Mouse (Mus musculus) heart, adult 2 months (tissue): Measurements from ENCODE around the gene Gde1. TPM values are rescaled to one million over a fixed set of nuclear protein-coding genes. Genes with fewer than 3 reads are reported as not detected.
A peak's percentile ranks its signal among the peaks of the same experiment; 100 is the strongest.

Experiments
- DNase-seq, 2 experiments: peaks; one replicate each; pipeline ENCODE4 v3.0.0; 2021
- H3K27ac ChIP-seq: fragments of 200-600 bp; 2 replicates; pipeline ENCODE4 v1.8.1; 2022
- H3K27me3 ChIP-seq: fragments of 200-500 bp; 2 replicates; pipeline ENCODE4 v1.6.1; 2012; ENCODE audit warnings: mild to moderate bottlenecking, low read length, inconsistent platforms, mixed read lengths; ENCODE audit not compliant: control insufficient read depth, insufficient read depth
- H3K36me3 ChIP-seq: fragments of 200-500 bp; 2 replicates; pipeline ENCODE4 v1.6.1; 2012; ENCODE audit warnings: low read length, inconsistent platforms; ENCODE audit not compliant: control insufficient read depth, insufficient read depth
- H3K4me1 ChIP-seq: fragments of 200-500 bp; 2 replicates; pipeline ENCODE4 v1.6.1; 2011; ENCODE audit warnings: low read length; ENCODE audit not compliant: control insufficient read depth, insufficient read depth
- H3K4me3 ChIP-seq: fragments of 200-600 bp; 2 replicates; pipeline ENCODE4 v1.8.1; 2022
- H3K79me2 ChIP-seq: fragments of 200-500 bp; replicated peaks from 2 replicates; pipeline ENCODE4 v1.6.1; 2012; ENCODE audit warnings: mild to moderate bottlenecking, inconsistent platforms, low read length, moderate library complexity, mixed read lengths; ENCODE audit not compliant: control insufficient read depth, insufficient read depth
- H3K9ac ChIP-seq: fragments of 200-500 bp; 2 replicates; pipeline ENCODE4 v1.6.1; 2012; ENCODE audit warnings: low read depth, mild to moderate bottlenecking, control low read depth, inconsistent platforms, low read length, mixed read lengths
- CTCF ChIP-seq: fragments of 200-600 bp; IDR thresholded peaks from 2 replicates; pipeline ENCODE4 v1.8.1; 2022; ENCODE audit warnings: antibody characterized with exemption, mild to moderate bottlenecking, moderate library complexity
- EP300 ChIP-seq: fragments of 200-500 bp; IDR thresholded peaks from 2 replicates; pipeline ENCODE4 v1.6.1; 2011; ENCODE audit warnings: low read depth, low read length, control low read depth; ENCODE audit not compliant: insufficient read depth
- POLR2A ChIP-seq: fragments of 200-500 bp; IDR thresholded peaks from 2 replicates; pipeline ENCODE4 v1.6.1; 2011; ENCODE audit warnings: mild to moderate bottlenecking, low read depth, low read length, control low read depth; ENCODE audit not compliant: insufficient read depth
- WGBS: fragments of 180-500 bp; shearing (Covaris S2); methylation state at CpG from one replicate; pipeline ENCODE4 v1.1.7; 2018; 5-methylcytosine and 5-hydroxymethylcytosine counted together
- intact Hi-C: fragments of 180-260 bp; cut with DNase I; formaldehyde crosslinking; loops from one replicate; pipeline ENCODE4 v1.15.1; 2025
- polyA plus RNA-seq: library from polyadenylated mRNA; depleted of rRNA; stranded (reverse); fragments of >200 nt; gene quantifications from 2 replicates; pipeline ENCODE4 v1.2.3, GENCODE M21; 2012
- total RNA-seq, 2 experiments: library from RNA; stranded (reverse); gene quantifications; 2 replicates each; pipeline ENCODE4 v1.2.3; 2021

The Gde1 gene
- total and polyA plus RNA-seq, 3 experiments: 30.2 to 54.9 (median 34.5) TPM

GRCm38 (mm10) chr7:118742278-118742677 lies 36.7 kb upstream of the Gde1 start:
- no peak overlapping the region for H3K4me3 ChIP-seq
- WGBS: 64% methylated on average over 6 of the region's 6 CpGs
- no peak for TF ChIP-seq CTCF
- no peak for TF ChIP-seq POLR2A
- TF ChIP-seq EP300: no peak
- intact Hi-C loops: no loop called here
- H3K9ac ChIP-seq: no peak overlapping the region
- H3K27ac ChIP-seq: no peak overlapping the region
- H3K79me2 ChIP-seq: no peaks in the 10 kb centered on the region
- no peaks in the 10 kb centered on the region for H3K27me3 ChIP-seq
- H3K4me1 ChIP-seq: peaks cover 6% of the 10 kb centered on the region
- no peaks in the 10 kb centered on the region for H3K36me3 ChIP-seq
- DNase-seq: no peak

DNA sequence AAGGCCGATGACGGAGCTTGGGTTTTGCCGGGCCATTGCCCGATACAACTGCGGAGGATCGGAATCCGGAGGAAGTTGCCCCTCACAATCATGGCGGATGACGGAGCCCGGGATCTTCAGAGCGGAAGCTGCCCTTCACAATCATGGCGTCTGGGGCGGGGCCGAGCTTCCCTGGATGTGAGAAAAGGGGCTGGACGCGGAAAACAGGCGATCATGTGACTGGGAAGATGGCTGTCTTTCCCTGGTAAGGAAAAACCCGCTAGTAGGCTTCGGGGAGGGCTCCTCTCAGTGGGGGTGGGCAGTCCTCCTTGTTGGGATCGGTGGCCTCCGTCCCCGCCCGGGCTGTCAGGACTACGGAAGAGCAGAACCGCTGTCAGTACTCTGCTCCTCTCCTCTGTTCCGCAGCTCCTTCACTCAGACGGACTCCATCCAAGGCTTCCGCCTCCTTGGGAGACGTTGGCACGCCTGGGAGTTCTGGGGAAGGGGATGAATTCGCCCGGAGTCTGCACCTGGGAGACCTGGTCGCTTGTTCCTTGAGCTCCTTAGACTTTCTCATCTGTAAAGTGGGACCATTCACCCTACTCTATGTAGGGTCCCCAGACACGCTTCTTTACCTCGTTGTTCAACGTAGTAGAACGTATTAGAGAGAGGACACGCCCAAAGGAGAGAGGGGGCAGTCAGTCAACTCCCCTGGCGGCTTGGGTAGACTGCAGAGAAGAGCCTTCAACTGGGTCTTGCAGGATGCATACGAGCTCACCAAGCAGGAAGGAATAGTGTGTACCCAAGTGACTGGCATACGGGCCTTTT lies 35.2 kb upstream of the Gde1 start:
- Histone ChIP-seq H3K4me1 (peaks cover 6% of the 10 kb centered on the region), H3K36me3 (no peaks in the 10 kb centered on the region), H3K9ac (peak overlapping the region; percentile 68), H3K79me2 (no peaks in the 10 kb centered on the region), H3K27ac (peak overlapping the region; percentile 84), H3K4me3 (peak overlapping the region; percentile 68), H3K27me3 (no peaks in the 10 kb centered on the region)
- intact Hi-C loops: loop anchor here (1.0 to 2.0 kb wide), 2 partner anchors 28 to 256 kb away; partner anchors contain the start of gene Ccp110
- DNase-seq: peak; percentile 95 to 96
- 2% methylated on average over 41 of the region's 41 CpGs for WGBS
- no peak for TF ChIP-seq EP300
- no peak for TF ChIP-seq CTCF
- peak; percentile 82 for TF ChIP-seq POLR2A

GRCm38 (mm10) chr7:118739975-118740531 lies 34.5 kb upstream of the Gde1 start, which contains the start of gene Vps35l:
Gene Vps35l, plus strand, starts transcription at chr7:118740226.
- WGBS: 3% methylated on average over 16 of the region's 16 CpGs
- Histone ChIP-seq H3K27ac (peak within 1 kb of the TSS; percentile 84), H3K79me2 (no peaks in the 10 kb centered on the region)

DNA sequence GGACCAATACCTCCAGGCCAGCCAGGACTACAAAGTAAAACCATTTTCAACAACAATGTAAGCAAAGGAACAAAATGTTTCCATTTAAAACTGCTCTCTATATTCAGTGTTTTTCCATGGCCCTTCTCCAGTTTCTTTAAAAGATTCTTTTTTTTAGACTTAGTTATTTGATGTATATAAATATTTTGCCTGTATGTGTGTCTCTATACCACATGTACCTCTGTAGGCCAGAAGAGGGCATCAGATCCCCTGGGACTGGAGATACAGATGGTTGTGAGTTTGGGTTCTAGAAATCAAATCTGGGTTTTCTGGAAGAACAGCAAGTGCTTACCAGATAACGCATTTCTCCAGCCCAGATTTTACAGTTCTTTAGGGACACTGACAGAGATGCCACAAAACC lies 33.2 kb upstream of the Gde1 start:
- Histone ChIP-seq H3K36me3 (no peaks in the 10 kb centered on the region), H3K4me3 (no peak overlapping the region), H3K27ac (no peak overlapping the region), H3K9ac (no peak overlapping the region), H3K4me1 (peaks cover 6% of the 10 kb centered on the region), H3K79me2 (no peaks in the 10 kb centered on the region), H3K27me3 (no peaks in the 10 kb centered on the region)
- 83% methylated on average over 1 of the region's 1 CpGs for WGBS
- DNase-seq: no peak
- TF ChIP-seq CTCF (no peak), POLR2A (no peak), EP300 (no peak)
- intact Hi-C loops: no loop called here

More at GRCm38 (mm10) chr7:118739975-118740531, 34.5 kb upstream of the Gde1 start, which contains the start of gene Vps35l:
- H3K36me3 ChIP-seq: no peaks in the 10 kb centered on the region
- peak; percentile 77 to 81 for DNase-seq
- peaks cover 6% of the 10 kb centered on the region for H3K4me1 ChIP-seq
- no peak for TF ChIP-seq POLR2A
- TF ChIP-seq EP300: 0 out of 2 replicates have a peak, but pooled peaks have one; percentile 22
- TF ChIP-seq CTCF: peak; percentile 73
- intact Hi-C loops: loop anchor here (1.0 to 2.0 kb wide), 2 partner anchors 27 to 256 kb away; partner anchors contain the start of gene Ccp110
- H3K27me3 ChIP-seq: no peaks in the 10 kb centered on the region
- H3K9ac ChIP-seq: peak within 1 kb of the TSS; percentile 68
- peak within 1 kb of the TSS; percentile 68 for H3K4me3 ChIP-seq

DNA sequence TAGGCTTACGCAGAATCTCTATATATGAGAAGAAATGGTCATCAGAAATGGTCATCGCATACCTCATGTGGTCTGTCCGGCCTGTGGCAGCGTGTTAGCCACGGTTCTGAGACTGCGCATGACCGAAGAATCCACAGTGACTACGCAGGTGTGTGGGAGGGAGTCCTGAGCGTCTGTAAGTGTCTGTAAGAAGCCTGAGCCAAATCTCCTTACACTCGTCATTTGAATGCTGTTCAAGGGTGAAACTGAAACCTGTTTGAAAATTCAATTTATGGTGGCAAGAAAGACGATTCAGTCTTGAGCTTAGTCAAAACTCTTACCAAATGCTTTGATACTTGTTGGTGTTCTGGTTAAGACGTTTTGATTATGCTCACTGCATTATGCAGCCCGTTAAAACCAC lies 27.6 kb upstream of the Gde1 start:
- H3K27me3 ChIP-seq: no peaks in the 10 kb centered on the region
- intact Hi-C loops: no loop called here
- 95% methylated on average over 13 of the region's 13 CpGs for WGBS
- H3K27ac ChIP-seq: no peak overlapping the region
- no peak overlapping the region for H3K9ac ChIP-seq
- TF ChIP-seq CTCF (no peak), POLR2A (no peak), EP300 (no peak)
- no peaks in the 10 kb centered on the region for H3K36me3 ChIP-seq
- no peak overlapping the region for H3K4me3 ChIP-seq
- no peak for DNase-seq
- H3K79me2 ChIP-seq: no peaks in the 10 kb centered on the region
- no peaks in the 10 kb centered on the region for H3K4me1 ChIP-seq

- TF ChIP-seq EP300 (no peak), POLR2A (no peak), CTCF (no peak)
- Histone ChIP-seq H3K79me2 (no peaks in the 10 kb centered on the region), H3K27ac (no peak overlapping the region), H3K4me1 (no peaks in the 10 kb centered on the region), H3K36me3 (no peaks in the 10 kb centered on the region), H3K27me3 (no peaks in the 10 kb centered on the region), H3K4me3 (no peak overlapping the region), H3K9ac (no peak overlapping the region)
- 76% methylated on average over 3 of the region's 3 CpGs for WGBS
- intact Hi-C loops: no loop called here
- no peak for DNase-seq
These were observed 26.2 kb upstream of the Gde1 start for GRCm38 (mm10) chr7:118731781-118732180.
